8 mouse cellular contexts compared by ENCODE assay signal in the genomic region with DNA sequence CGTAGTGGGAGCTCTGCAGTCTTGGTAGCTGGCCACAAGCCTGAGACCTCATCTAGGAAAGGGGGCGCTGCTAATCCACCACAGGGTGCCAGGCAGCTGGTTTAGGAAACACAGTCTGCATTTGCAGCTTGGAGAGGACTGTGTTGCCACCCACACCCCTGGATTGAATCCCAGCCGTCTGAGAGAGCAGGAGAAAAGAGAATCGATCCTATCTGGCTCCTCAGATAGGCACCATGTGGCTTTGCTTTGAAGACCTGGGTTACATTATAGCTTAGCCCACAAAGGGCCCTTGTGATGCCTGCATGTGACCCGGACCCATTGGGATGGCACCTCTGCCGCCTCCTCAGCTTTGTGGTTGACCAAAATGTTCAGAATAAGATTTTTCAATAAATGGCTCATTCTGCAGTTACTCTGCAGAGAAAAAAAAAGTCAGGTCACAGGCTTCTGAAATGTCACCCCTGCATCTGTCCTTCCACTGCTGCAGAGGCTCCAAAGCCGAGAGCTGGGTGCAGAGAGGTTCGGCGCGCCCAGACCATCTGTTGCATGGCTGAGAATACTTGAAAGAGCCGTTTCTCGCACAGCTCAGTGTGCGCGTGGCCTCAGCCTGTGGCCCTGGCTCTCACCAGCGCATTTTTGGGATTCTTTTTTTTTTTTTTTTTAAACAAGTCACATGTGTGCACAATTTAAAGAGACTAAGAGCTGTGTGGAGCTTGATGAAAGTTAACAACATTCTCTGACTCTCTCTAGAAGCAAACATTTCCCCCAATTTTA.
DNase-seq lines count a peak whose midpoint lies in the region; ATAC-seq and TF ChIP-seq lines count a peak whose summit lies in the region.

No protein-coding gene starts in this region.

- ATAC-seq in embryonic facial prominence, embryonic 11.5 days (replicated peaks; ENCODE audit: insufficient number of reproducible peaks, low FRiP score, low TSS enrichment, low read depth) = 0 out of 2 replicates have a peak, but pooled peaks have one; percentile 31
- no peak for ATAC-seq in hindbrain, embryonic 12.5 days (ENCODE audit: low FRiP score)
- no peak for ATAC-seq in erythroblast, adult 5-6 weeks (replicated peaks; ENCODE audit: low FRiP score, poor library complexity, severe bottlenecking)

- H3K4me3 ChIP-seq in embryonic facial prominence, embryonic 11.5 days (ENCODE audit: low read depth, low read length) = no peak overlapping the region
- no peak overlapping the region for H3K4me3 ChIP-seq in hindbrain, embryonic 12.5 days
- no peak overlapping the region for H3K4me3 ChIP-seq in myocyte

- no peaks in the 10 kb centered on the region for H3K36me3 ChIP-seq in embryonic facial prominence, embryonic 11.5 days (replicated peaks; ENCODE audit: control insufficient read depth, insufficient read depth, low read depth, low read length)
- H3K36me3 ChIP-seq in hindbrain, embryonic 12.5 days = no peaks in the 10 kb centered on the region
- H3K36me3 ChIP-seq in myocyte (ENCODE audit: control insufficient read depth, insufficient read depth) = no peaks in the 10 kb centered on the region

- H3K4me2 ChIP-seq in embryonic facial prominence, embryonic 11.5 days (ENCODE audit: low read depth, low read length) = no peak overlapping the region
- no peak overlapping the region for H3K4me2 ChIP-seq in hindbrain, embryonic 12.5 days (replicated peaks)
- H3K4me2 ChIP-seq in myocyte (ENCODE audit: low read depth) = peak overlapping the region; percentile 47

- DNase-seq in gastrocnemius, postnatal 14 days = peak; percentile 37
- DNase-seq in gastrocnemius, adult 8-10 months (ENCODE audit: low spot score in 2 of 2) = no peak
- DNase-seq in embryonic facial prominence, embryonic 11.5 days (ENCODE audit: low spot score) = peak; percentile 66
- peak; percentile 83 to 90 for DNase-seq in left cerebral cortex, postnatal 14 days (ENCODE audit: low spot score in 2 of 2)
- no peak for DNase-seq in cerebellum, adult 9-10 months

- no peak overlapping the region for H3K9ac ChIP-seq in embryonic facial prominence, embryonic 11.5 days (replicated peaks; ENCODE audit: low read length)
- H3K9ac ChIP-seq in hindbrain, embryonic 12.5 days = no peak overlapping the region

- no peak for TF ChIP-seq POLR2A in myocyte (IDR thresholded peaks at IDR 0.05; ENCODE audit: insufficient read length, low read depth)

- peaks cover 12% of the 10 kb centered on the region for H3K4me1 ChIP-seq in embryonic facial prominence, embryonic 11.5 days (ENCODE audit: control insufficient read depth, insufficient read depth, low read length)
- peaks cover 60% of the 10 kb centered on the region for H3K4me1 ChIP-seq in hindbrain, embryonic 12.5 days

- H3K27me3 ChIP-seq in embryonic facial prominence, embryonic 11.5 days (ENCODE audit: control insufficient read depth, insufficient read depth, low read length) = no peaks in the 10 kb centered on the region
- no peaks in the 10 kb centered on the region for H3K27me3 ChIP-seq in hindbrain, embryonic 12.5 days
- no peaks in the 10 kb centered on the region for H3K27me3 ChIP-seq in myocyte (ENCODE audit: control insufficient read depth, insufficient read depth, insufficient read length)

- intact Hi-C loops in gastrocnemius, postnatal 14 days (cut with DNase I; ENCODE audit: low total_unique reads) = no loop called here
- intact Hi-C loops in left cerebral cortex, postnatal 14 days (cut with DNase I) = loop anchor here (5.0 kb wide), 1 partner anchor 49 kb away; no protein-coding TSS in a partner anchor

- H3K27ac ChIP-seq in embryonic facial prominence, embryonic 11.5 days (replicated peaks; ENCODE audit: low read depth, low read length) = peak overlapping the region; percentile 35; the same call in 1 of the 2 replicates
- peak overlapping the region; percentile 52; the same call in 1 of the 2 replicates for H3K27ac ChIP-seq in hindbrain, embryonic 12.5 days

- H3K9me3 ChIP-seq in embryonic facial prominence, embryonic 11.5 days (replicated peaks; ENCODE audit: control insufficient read depth, low read length) = no peaks in the 10 kb centered on the region
- no peaks in the 10 kb centered on the region for H3K9me3 ChIP-seq in hindbrain, embryonic 12.5 days (replicated peaks)

- WGBS in embryonic facial prominence, embryonic 11.5 days = 22% methylated on average over 15 of the region's 15 CpGs
- 29% methylated on average over 15 of the region's 15 CpGs for WGBS in hindbrain, embryonic 12.5 days

- no peak overlapping the region for H3ac ChIP-seq in myocyte (ENCODE audit: control insufficient read depth, insufficient read length)

- no peaks in the 10 kb centered on the region for H3K79me2 ChIP-seq in myocyte (ENCODE audit: control insufficient read depth, insufficient read depth)

TF ChIP-seq in myocyte, 11 proteins besides CTCF, POLR2A, EP300 and RAD21:
- TF ChIP-seq E2F4 (IDR thresholded peaks at IDR 0.05; ENCODE audit: insufficient read depth) (no peak), MYOG (IDR thresholded peaks at IDR 0.05; ENCODE audit: control insufficient read depth in 1 of 3, insufficient read depth in 1 of 3, insufficient read length in 2 of 3, low read depth in 2 of 3) (peak in 2 of 3 experiments; percentile 21 to 74), USF1 (IDR thresholded peaks at IDR 0.05; ENCODE audit: low read depth) (no peak), REST (IDR thresholded peaks at IDR 0.05; ENCODE audit: insufficient read depth, insufficient read length) (no peak), MAX (IDR thresholded peaks at IDR 0.05; ENCODE audit: low read depth) (no peak), POLR2AphosphoS2 (IDR thresholded peaks at IDR 0.05; ENCODE audit: insufficient read length, low read depth) (no peak), MYOD1 (IDR thresholded peaks at IDR 0.05; ENCODE audit: control insufficient read depth in 1 of 3, insufficient read length in 2 of 3, low read depth in 2 of 3) (peak; percentile 10 to 76 (median 70)), SRF (IDR thresholded peaks at IDR 0.05; ENCODE audit: control insufficient read depth, insufficient read length, low read depth) (no peak)

Comparison
In these comparisons a context has a peak if more than half of its experiments do, and no peak if none do; other contexts are left out.
1. DNase-seq: peak in gastrocnemius, postnatal 14 days (single experiment), embryonic facial prominence, embryonic 11.5 days (single experiment) and left cerebral cortex, postnatal 14 days (2 of 2); none in gastrocnemius, adult 8-10 months (0 of 2) and cerebellum, adult 9-10 months (single experiment).